Mouse (Mus musculus): ENCODE measurements around the gene Duoxa1. TPM values are rescaled to one million over a fixed set of nuclear protein-coding genes. Genes with fewer than 3 reads are reported as not detected.

Duoxa1 gene
- total RNA-seq (2012; rRNA removed) = not detected in 2 replicates
- polyA plus RNA-seq (2012; ENCODE audit: insufficient read depth in 1 of 2, insufficient read length in 2 of 2, low read depth in 1 of 2, low replicate concordance in 2 of 2, missing spikeins in 1 of 2) = not detected

DNA sequence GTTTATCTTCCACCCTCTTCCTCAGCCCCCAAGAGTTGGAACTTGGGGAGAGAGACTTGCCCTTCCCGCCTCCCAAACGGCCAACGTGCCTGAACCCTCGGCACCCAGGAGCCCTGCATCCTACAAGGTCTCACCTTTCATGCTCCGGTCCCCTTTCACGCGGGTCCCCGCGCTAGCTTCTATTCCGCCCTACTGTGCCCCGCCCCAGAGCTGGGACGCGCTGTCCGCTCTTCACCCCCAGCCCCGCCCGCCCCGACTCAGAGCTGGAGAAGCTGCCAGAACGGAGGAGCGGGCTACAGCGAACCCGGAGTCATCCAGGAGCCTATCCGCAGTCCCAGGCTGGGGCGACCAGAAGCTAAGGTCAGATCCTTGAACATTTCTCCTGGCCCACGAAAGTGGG is at the start of gene Duoxa1:
TSS of gene Duoxa1 (minus strand) at position 195 of the 400 bp plus-strand sequence.
- no peak for DNase-seq (ENCODE audit: low read depth, low spot score)
- Histone ChIP-seq H3K9ac (ENCODE audit: control insufficient read depth, low read depth, low read length, poor library complexity, severe bottlenecking) (no peak within 1 kb of the TSS), H3K27me3 (ENCODE audit: control insufficient read depth in 1 of 2, insufficient read depth in 2 of 2, low read length in 2 of 2) (peaks cover 1 to 2% of the 10 kb centered on the region in 2 experiments; a peak in 1 of 4 replicates), H3K4me3 (ENCODE audit: control insufficient read depth in 1 of 2, insufficient read depth in 1 of 2, low read depth in 2 of 2, low read length in 2 of 2) (no peak within 1 kb of the TSS), H3K9me3 (replicated peaks; ENCODE audit: insufficient read depth, low read length) (no peaks in the 10 kb centered on the region; the same call in 1 of the 2 replicates), H3K36me3 (ENCODE audit: control insufficient read depth in 1 of 2, insufficient read depth in 2 of 2, low read length in 2 of 2) (no peaks in the 10 kb centered on the region), H3K79me2 (ENCODE audit: control insufficient read depth, insufficient read depth, low read length, poor library complexity) (no peaks in the 10 kb centered on the region), H3K4me1 (ENCODE audit: control insufficient read depth in 1 of 2, insufficient read depth in 2 of 2, low read length in 2 of 2) (0 out of 4 replicates have a peak, but pooled peaks cover 0 to 2% of the 10 kb centered on the region in 2 experiments), H3K27ac (ENCODE audit: control insufficient read depth, low read depth, low read length) (no peak within 1 kb of the TSS)
- TF ChIP-seq GATA1 (IDR thresholded peaks at IDR 0.05; ENCODE audit: low read depth, low read length) = no peak
- no peak for TF ChIP-seq ZKSCAN1 (IDR thresholded peaks at IDR 0.05; ENCODE audit: low read depth, low read length)
- TF ChIP-seq NRF1 (IDR thresholded peaks at IDR 0.05; ENCODE audit: insufficient read depth, low read depth, low read length, poor library complexity, severe bottlenecking) = no peak
- no peak for TF ChIP-seq MAX (IDR thresholded peaks at IDR 0.05; ENCODE audit: low read length)

DNA sequence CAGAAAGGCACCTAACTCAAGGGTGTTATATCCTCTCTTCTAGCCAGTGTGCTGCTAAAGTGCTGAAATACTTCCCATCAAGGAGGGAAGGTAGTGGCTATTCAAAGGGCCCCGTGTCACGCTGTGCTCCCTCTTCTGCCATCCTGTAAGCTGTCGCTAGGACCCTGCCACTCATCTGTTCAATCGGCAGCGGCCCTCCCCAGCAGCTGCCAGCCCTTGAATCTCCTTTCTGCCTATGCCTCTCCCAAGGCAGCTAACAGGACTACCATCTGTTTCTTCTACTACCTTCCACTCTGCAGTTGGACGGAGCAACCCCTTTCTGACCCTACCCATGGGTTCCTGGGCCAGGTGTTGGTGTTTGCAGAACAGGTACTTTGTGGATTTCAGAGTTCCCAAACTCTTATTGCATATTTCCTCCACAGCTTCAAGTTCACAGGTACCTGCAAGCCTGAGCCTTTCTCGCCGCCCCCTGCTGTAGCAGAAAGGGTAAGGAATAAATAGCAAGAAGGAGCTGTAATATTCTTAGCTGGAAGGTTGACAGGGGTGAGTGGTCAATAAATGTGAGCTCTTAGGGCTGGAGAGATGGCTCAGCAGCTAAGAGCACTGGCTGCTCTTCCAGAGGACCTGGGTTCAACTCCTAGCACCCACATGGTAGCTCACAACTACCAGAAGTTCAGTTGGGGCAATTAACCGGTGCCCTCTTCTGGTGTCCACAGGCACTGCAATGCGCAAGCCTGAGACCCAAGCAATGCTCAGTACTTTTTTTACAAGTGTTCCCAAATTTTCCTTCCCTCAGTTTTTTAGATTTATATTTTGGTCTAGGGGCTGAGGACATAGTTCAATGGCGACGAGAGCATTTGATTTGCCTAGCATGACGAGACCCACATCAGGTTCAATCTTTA is 49.3 kb upstream of the Duoxa1 start:
- Histone ChIP-seq H3K4me1 (ENCODE audit: control insufficient read depth in 1 of 2, insufficient read depth in 2 of 2, low read length in 2 of 2) (peaks cover 7 to 18% of the 10 kb centered on the region in 2 experiments), H3K79me2 (ENCODE audit: control insufficient read depth, insufficient read depth, low read length, poor library complexity) (no peaks in the 10 kb centered on the region), H3K9me3 (replicated peaks; ENCODE audit: insufficient read depth, low read length) (no peaks in the 10 kb centered on the region), H3K27me3 (ENCODE audit: control insufficient read depth in 1 of 2, insufficient read depth in 2 of 2, low read length in 2 of 2) (no peaks in the 10 kb centered on the region), H3K9ac (ENCODE audit: control insufficient read depth, low read depth, low read length, poor library complexity, severe bottlenecking) (no peak overlapping the region), H3K27ac (ENCODE audit: control insufficient read depth, low read depth, low read length) (no peak overlapping the region), H3K36me3 (ENCODE audit: control insufficient read depth in 1 of 2, insufficient read depth in 2 of 2, low read length in 2 of 2) (peaks cover 0 to 16% of the 10 kb centered on the region in 2 experiments; a peak in 2 of 4 replicates), H3K4me3 (ENCODE audit: control insufficient read depth in 1 of 2, insufficient read depth in 1 of 2, low read depth in 2 of 2, low read length in 2 of 2) (no peak overlapping the region)
- DNase-seq (ENCODE audit: low read depth, low spot score) = no peak
- TF ChIP-seq USF1 (IDR thresholded peaks at IDR 0.05; ENCODE audit: low read depth, low read length) (no peak), BHLHE40 (IDR thresholded peaks at IDR 0.05; ENCODE audit: borderline replicate concordance, low read depth, low read length) (no peak), MAX (IDR thresholded peaks at IDR 0.05; ENCODE audit: low read length) (no peak), MEF2A (IDR thresholded peaks at IDR 0.05; ENCODE audit: extremely low read depth, insufficient replicate concordance, low read depth, low read length, poor library complexity, severe bottlenecking) (no peak), TBP (IDR thresholded peaks at IDR 0.05; ENCODE audit: low read depth, low read length) (no peak), TAL1 (IDR thresholded peaks at IDR 0.05; ENCODE audit: low read length) (no peak), CTCF (IDR thresholded peaks at IDR 0.05 in 2 of 3, conservative IDR thresholded peaks at IDR 0.05 in 1 of 3; ENCODE audit: control insufficient read depth in 1 of 3, insufficient read depth in 1 of 3, low read depth in 2 of 3, low read length in 3 of 3, poor library complexity in 1 of 3, severe bottlenecking in 1 of 3) (peak; percentile 18 to 44 (median 39)), ZMIZ1 (IDR thresholded peaks at IDR 0.05; ENCODE audit: low read depth, low read length) (no peak)

Data from MEL (cell line).